Mouse (Mus musculus) neural tube, embryonic 11.5 days (tissue): Measurements from ENCODE around the gene Lmo7. TPM values are rescaled to one million over a fixed set of nuclear protein-coding genes. Genes with fewer than 3 reads are reported as not detected.

Experiments used
- ATAC-seq: fragments of 200-750 bp; cut with Nextera tagmentation; 2 replicates; pipeline ENCODE4 v1.8.0; 2017; ENCODE audit warnings: moderate number of reproducible peaks, mild to moderate bottlenecking, moderate TSS enrichment, moderate library complexity; ENCODE audit not compliant: insufficient read depth, low FRiP score, low TSS enrichment
- DNase-seq: peaks from one replicate; pipeline ENCODE4 v3.0.0-alpha.2; 2015; ENCODE audit warnings: low spot score
- H3K27ac ChIP-seq: fragments of 300-500 bp; sonication (generic); 2 replicates; pipeline ENCODE4 v1.5.1; 2014; ENCODE audit warnings: low read depth, mild to moderate bottlenecking, low read length
- H3K27me3 ChIP-seq: fragments of 300-500 bp; sonication (generic); 2 replicates; pipeline ENCODE4 v1.6.1; 2014; ENCODE audit warnings: mild to moderate bottlenecking, low read length, mixed read lengths; ENCODE audit not compliant: control insufficient read depth, insufficient read depth
- H3K36me3 ChIP-seq: fragments of 300-500 bp; sonication (generic); 2 replicates; pipeline ENCODE4 v1.6.1; 2014; ENCODE audit warnings: mild to moderate bottlenecking, low read length, moderate library complexity, mixed read lengths; ENCODE audit not compliant: control insufficient read depth, insufficient read depth
- H3K4me1 ChIP-seq: fragments of 300-500 bp; sonication (generic); 2 replicates; pipeline ENCODE4 v1.6.1; 2014; ENCODE audit warnings: low read length, mixed read lengths; ENCODE audit not compliant: control insufficient read depth, insufficient read depth
- H3K4me2 ChIP-seq: fragments of 300-500 bp; sonication (generic); 2 replicates; pipeline ENCODE4 v1.6.1; 2014; ENCODE audit warnings: low read depth, mild to moderate bottlenecking, moderate library complexity
- H3K4me3 ChIP-seq: fragments of 300-500 bp; sonication (generic); 2 replicates; pipeline ENCODE4 v1.5.1; 2014; ENCODE audit warnings: low read depth, low read length
- H3K9ac ChIP-seq: fragments of 300-500 bp; sonication (generic); 2 replicates; pipeline ENCODE4 v1.6.1; 2014; ENCODE audit warnings: mild to moderate bottlenecking, low read length
- H3K9me3 ChIP-seq: fragments of 300-500 bp; sonication (generic); 2 replicates; pipeline ENCODE4 v1.6.1; 2016; ENCODE audit warnings: low read length; ENCODE audit not compliant: control insufficient read depth
- WGBS: fragments of 180-500 bp; shearing (Covaris S2); extraction: QIAGEN DNeasy Blood & Tissue Kit; methylation state at CpG from one replicate; pipeline ENCODE4 v1.1.7; 2014; 5-methylcytosine and 5-hydroxymethylcytosine counted together
- polyA plus RNA-seq: library from polyadenylated mRNA; unstranded; fragments of >200 nt; fragmentation: Nextera tagmentation; extraction: Ambion mirVana; gene quantifications from 2 replicates; pipeline ENCODE4 v1.2.1, GENCODE M21; 2014

Lmo7 gene
- polyA plus RNA-seq, 1 experiment from 2014 or later: 2.8 TPM

- Histone ChIP-seq H3K36me3 (no peaks in the 10 kb centered on the region), H3K9me3 (no peaks in the 10 kb centered on the region), H3K4me2 (no peak overlapping the region), H3K27me3 (no peaks in the 10 kb centered on the region), H3K4me1 (no peaks in the 10 kb centered on the region), H3K4me3 (no peak overlapping the region), H3K9ac (no peak overlapping the region), H3K27ac (no peak overlapping the region)
- DNase-seq: no peak
- ATAC-seq: no peak
- WGBS: 85% methylated on average over 7 of the region's 7 CpGs
Measured at GRCm38 (mm10) chr14:101847520-101847919, 117.8 kb downstream of the Lmo7 start.

DNA sequence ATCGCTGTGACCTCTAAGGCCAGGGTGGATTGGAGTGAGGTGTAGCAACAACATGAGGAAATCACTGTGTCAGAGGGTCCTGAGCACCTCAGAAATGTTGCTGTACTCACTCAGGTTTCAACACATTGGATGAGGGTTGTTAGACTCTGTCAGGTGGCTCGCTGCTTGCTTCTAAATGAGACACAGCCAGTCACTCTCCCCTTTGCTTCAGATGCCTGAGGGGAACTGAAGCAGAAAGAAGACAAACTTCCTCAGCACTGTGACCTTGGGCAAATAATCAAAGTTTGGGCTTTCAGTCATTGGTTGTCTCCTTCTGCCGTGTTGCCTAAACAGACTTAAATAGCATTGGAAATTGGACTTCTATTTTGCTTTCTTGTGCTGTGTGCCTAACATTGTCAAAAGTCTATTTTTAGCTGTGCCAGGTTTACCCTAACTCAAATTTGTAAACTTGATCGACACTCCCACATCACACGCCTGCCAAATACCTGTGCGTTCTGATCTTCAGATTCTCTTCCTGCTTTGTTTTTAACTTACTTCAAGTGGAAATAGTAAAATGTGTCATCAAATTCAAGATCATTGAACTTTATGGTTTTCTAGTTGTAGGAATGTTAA is 122.9 kb downstream of the Lmo7 start:
- DNase-seq: no peak
- H3K36me3 ChIP-seq: no peaks in the 10 kb centered on the region
- ATAC-seq: no peak
- 83% methylated on average over 6 of the region's 6 CpGs for WGBS
- no peaks in the 10 kb centered on the region for H3K9me3 ChIP-seq
- H3K9ac ChIP-seq: no peak overlapping the region
- H3K4me1 ChIP-seq: no peaks in the 10 kb centered on the region
- no peak overlapping the region for H3K27ac ChIP-seq
- H3K4me2 ChIP-seq: no peak overlapping the region
- no peaks in the 10 kb centered on the region for H3K27me3 ChIP-seq
- no peak overlapping the region for H3K4me3 ChIP-seq

DNA sequence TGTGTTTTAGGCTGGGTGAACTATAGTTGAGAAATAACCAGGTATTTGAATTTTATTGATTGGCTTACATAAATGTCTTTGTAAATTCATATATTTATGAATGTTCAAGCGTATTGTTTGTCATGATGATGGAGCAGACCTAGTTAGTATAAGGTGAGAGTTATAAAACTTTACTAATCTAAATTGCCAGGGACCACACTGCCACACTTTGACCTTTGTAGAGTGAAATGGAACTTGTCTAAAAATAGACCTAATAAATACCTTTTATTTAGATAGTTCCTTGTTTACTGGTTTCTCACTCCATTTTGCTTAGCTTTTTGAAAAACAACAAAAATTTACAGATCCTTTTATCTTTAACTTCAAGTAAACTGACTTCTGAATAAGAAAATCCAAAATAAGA is 123.5 kb downstream of the Lmo7 start:
- Histone ChIP-seq H3K9ac (no peak overlapping the region), H3K9me3 (no peaks in the 10 kb centered on the region), H3K4me1 (no peaks in the 10 kb centered on the region), H3K27ac (no peak overlapping the region), H3K27me3 (no peaks in the 10 kb centered on the region), H3K4me2 (no peak overlapping the region), H3K36me3 (no peaks in the 10 kb centered on the region), H3K4me3 (no peak overlapping the region)
- WGBS: 91% methylated on average over 1 of the region's 1 CpGs
- ATAC-seq (no peak), DNase-seq (no peak)

DNA sequence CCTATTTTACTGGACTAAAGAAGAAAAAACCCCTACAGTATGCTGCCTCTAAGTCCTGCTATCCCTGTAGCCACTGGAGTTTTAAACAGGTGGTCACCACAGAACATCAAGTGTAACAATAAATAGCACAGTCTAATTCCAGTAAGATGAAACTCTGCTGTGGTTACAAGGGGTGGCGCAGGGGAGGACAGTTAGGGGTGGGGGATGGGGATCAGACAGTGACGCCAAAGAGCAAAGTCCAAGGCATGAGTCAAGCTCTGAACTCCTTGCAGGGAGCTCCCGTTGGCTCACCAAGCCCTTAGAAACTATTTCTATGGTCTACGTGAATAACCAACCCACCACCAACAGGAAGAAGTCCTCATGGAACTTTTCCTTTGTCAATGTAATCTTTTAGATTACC is 124.0 kb downstream of the Lmo7 start:
- Histone ChIP-seq H3K27me3 (no peaks in the 10 kb centered on the region), H3K9ac (no peak overlapping the region), H3K36me3 (no peaks in the 10 kb centered on the region), H3K4me3 (no peak overlapping the region), H3K9me3 (no peaks in the 10 kb centered on the region), H3K4me1 (no peaks in the 10 kb centered on the region), H3K4me2 (no peak overlapping the region), H3K27ac (no peak overlapping the region)
- WGBS: 62% methylated on average over 4 of the region's 4 CpGs
- no peak for ATAC-seq
- DNase-seq: no peak

- DNase-seq (no peak), ATAC-seq (no peak)
- no peak overlapping the region for H3K27ac ChIP-seq
- no peaks in the 10 kb centered on the region for H3K4me1 ChIP-seq
- no peaks in the 10 kb centered on the region for H3K36me3 ChIP-seq
- H3K27me3 ChIP-seq: no peaks in the 10 kb centered on the region
- WGBS: 87% methylated on average over 3 of the region's 3 CpGs
- H3K9me3 ChIP-seq: no peaks in the 10 kb centered on the region
- H3K4me3 ChIP-seq: no peak overlapping the region
- no peak overlapping the region for H3K4me2 ChIP-seq
- H3K9ac ChIP-seq: no peak overlapping the region
Measured at GRCm38 (mm10) chr14:101854226-101854625, 124.5 kb downstream of the Lmo7 start.

DNA sequence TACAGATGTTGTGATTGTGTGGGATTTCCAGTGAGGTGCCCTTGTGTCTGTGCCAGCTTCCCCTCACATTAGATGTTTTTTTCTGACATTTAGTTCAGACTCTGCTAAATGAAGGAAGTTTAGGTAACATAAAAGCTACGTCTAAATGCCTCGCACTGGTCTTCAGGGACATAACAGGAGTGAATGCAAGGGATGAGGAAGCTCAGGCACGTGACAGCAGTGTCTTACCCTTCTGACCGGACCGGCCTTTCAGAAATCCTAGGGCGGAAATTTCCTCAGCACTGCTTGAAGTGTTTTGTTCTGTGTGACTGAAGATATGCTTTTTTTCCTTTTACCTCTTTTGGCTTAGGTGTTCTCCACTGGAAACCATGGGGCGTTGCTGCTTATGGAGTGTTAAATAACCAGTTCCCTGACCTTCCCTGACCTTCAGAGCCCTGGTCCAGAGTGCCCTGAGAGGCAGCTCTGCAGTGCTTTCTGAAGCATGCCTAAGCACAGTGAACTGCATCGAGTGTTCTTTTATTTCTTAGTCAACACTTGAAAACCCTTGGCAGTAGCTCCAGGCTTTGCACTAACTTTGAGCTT is 129.6 kb downstream of the Lmo7 start:
- H3K4me1 ChIP-seq: no peaks in the 10 kb centered on the region
- no peak overlapping the region for H3K9ac ChIP-seq
- 74% methylated on average over 8 of the region's 8 CpGs for WGBS
- no peaks in the 10 kb centered on the region for H3K36me3 ChIP-seq
- no peak for DNase-seq
- H3K27ac ChIP-seq: no peak overlapping the region
- no peak overlapping the region for H3K4me2 ChIP-seq
- no peak overlapping the region for H3K4me3 ChIP-seq
- no peak for ATAC-seq
- H3K9me3 ChIP-seq: no peaks in the 10 kb centered on the region
- H3K27me3 ChIP-seq: no peaks in the 10 kb centered on the region

GRCm38 (mm10) chr14:101862088-101862487 is 132.3 kb downstream of the Lmo7 start:
- H3K27ac ChIP-seq: no peak overlapping the region
- no peak overlapping the region for H3K9ac ChIP-seq
- no peaks in the 10 kb centered on the region for H3K9me3 ChIP-seq
- ATAC-seq (no peak), DNase-seq (no peak)
- no peaks in the 10 kb centered on the region for H3K27me3 ChIP-seq
- 69% methylated on average over 3 of the region's 3 CpGs for WGBS
- no peaks in the 10 kb centered on the region for H3K36me3 ChIP-seq
- no peak overlapping the region for H3K4me2 ChIP-seq
- no peak overlapping the region for H3K4me3 ChIP-seq
- H3K4me1 ChIP-seq: no peaks in the 10 kb centered on the region

DNA sequence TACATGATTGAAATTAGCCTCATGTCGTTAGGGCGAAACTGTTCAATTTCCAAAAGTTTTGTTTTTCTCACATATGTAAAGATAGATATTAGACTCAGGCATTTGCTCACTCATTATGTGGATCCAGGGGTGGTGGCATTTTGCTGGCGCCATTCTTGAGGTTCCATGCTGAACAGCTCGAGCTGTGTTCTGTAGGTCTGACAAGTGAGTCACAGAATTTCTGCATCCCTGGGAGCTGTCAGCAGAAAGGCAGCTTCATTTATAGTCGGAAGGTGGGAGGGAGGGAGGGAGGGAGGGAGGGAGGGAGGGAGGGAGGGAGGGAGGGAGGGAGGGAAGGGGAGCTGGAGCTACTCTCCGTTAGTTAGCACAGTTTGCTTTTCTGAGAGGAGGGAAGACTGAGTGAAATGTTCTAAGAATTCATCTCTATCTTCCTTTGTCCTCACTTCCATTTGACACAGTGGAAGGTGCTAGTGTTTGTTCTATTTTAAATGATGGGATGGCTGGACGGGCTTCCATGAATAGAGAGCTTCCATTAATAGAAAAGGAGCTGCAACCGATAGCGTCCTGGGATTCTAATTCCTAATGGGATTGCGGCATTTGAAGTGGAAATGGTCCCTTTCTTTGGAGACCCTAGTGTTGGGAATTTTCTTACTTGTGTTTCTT is 137.4 kb downstream of the Lmo7 start:
- WGBS: 78% methylated on average over 9 of the region's 10 CpGs
- H3K36me3 ChIP-seq: no peaks in the 10 kb centered on the region
- DNase-seq (no peak), ATAC-seq (no peak)
- no peak overlapping the region for H3K4me3 ChIP-seq
- H3K27ac ChIP-seq: no peak overlapping the region
- no peaks in the 10 kb centered on the region for H3K27me3 ChIP-seq
- no peak overlapping the region for H3K4me2 ChIP-seq
- H3K9me3 ChIP-seq: no peaks in the 10 kb centered on the region
- H3K4me1 ChIP-seq: no peaks in the 10 kb centered on the region
- H3K9ac ChIP-seq: no peak overlapping the region

- no peak for DNase-seq
- Histone ChIP-seq H3K9me3 (no peaks in the 10 kb centered on the region), H3K27ac (no peak overlapping the region), H3K4me3 (no peak overlapping the region), H3K4me1 (no peaks in the 10 kb centered on the region), H3K9ac (no peak overlapping the region), H3K4me2 (no peak overlapping the region), H3K36me3 (no peaks in the 10 kb centered on the region), H3K27me3 (no peaks in the 10 kb centered on the region)
- 82% methylated on average over 6 of the region's 6 CpGs for WGBS
- no peak for ATAC-seq
Measured at GRCm38 (mm10) chr14:101869145-101869544, 139.4 kb downstream of the Lmo7 start.
